21 mouse cellular contexts compared by ENCODE assay signal in genomic region chr4:13632294-13632693, GRCm38 (mm10).
DNase-seq lines count a peak whose midpoint lies in the region; ATAC-seq and TF ChIP-seq lines count a peak whose summit lies in the region.
"Had no signal": no experiment of that assay in that cellular context is flagged by ENCODE, and none has a peak within 500 bp of the region (broad histone marks: within the 10 kb centered on the region; RNA-seq: fewer than 3 reads in every experiment).

No protein-coding gene starts in this region.

- no peaks in the 10 kb centered on the region for H3K9me3 ChIP-seq in kidney, embryonic 15.5 days (replicated peaks)
- H3K9me3 ChIP-seq in stomach, embryonic 14.5 days (ENCODE audit: control insufficient read depth, low read depth, low read length): no peaks in the 10 kb centered on the region
- no peaks in the 10 kb centered on the region for H3K9me3 ChIP-seq in stomach, postnatal 0 days (ENCODE audit: control insufficient read depth, low read length)
- H3K9me3 ChIP-seq in midbrain, embryonic 11.5 days (ENCODE audit: control insufficient read depth, low read length): no peaks in the 10 kb centered on the region
- H3K9me3 ChIP-seq: forebrain, embryonic 13.5 days; G1E; hindbrain, embryonic 12.5 days; limb, embryonic 15.5 days; liver, embryonic 15.5 days; midbrain, embryonic 13.5 days had no signal

- no peak overlapping the region for H3K4me2 ChIP-seq in kidney, embryonic 15.5 days
- H3K4me2 ChIP-seq in stomach, embryonic 14.5 days (replicated peaks; ENCODE audit: low read depth, low read length): no peak overlapping the region
- H3K4me2 ChIP-seq in stomach, postnatal 0 days (replicated peaks; ENCODE audit: low read depth): no peak overlapping the region
- H3K4me2 ChIP-seq in midbrain, embryonic 11.5 days: no peak overlapping the region
- H3K4me2 ChIP-seq: forebrain, embryonic 13.5 days; hindbrain, embryonic 12.5 days; limb, embryonic 15.5 days; liver, embryonic 15.5 days; midbrain, embryonic 13.5 days had no signal

- WGBS in kidney, embryonic 15.5 days: 33% methylated on average over 4 of the region's 4 CpGs
- 27% methylated on average over 4 of the region's 4 CpGs for WGBS in stomach, embryonic 14.5 days
- 39% methylated on average over 4 of the region's 4 CpGs for WGBS in stomach, postnatal 0 days
- WGBS in midbrain, embryonic 11.5 days: 88% methylated on average over 4 of the region's 4 CpGs

- H3K9ac ChIP-seq in kidney, embryonic 15.5 days: no peak overlapping the region
- no peak overlapping the region for H3K9ac ChIP-seq in stomach, embryonic 14.5 days (replicated peaks; ENCODE audit: low read depth, low read length)
- no peak overlapping the region for H3K9ac ChIP-seq in stomach, postnatal 0 days (ENCODE audit: low read length)
- no peak overlapping the region for H3K9ac ChIP-seq in midbrain, embryonic 11.5 days (ENCODE audit: low read length)
- H3K9ac ChIP-seq: forebrain, embryonic 13.5 days; hindbrain, embryonic 12.5 days; limb, embryonic 15.5 days; liver, embryonic 15.5 days; midbrain, embryonic 13.5 days had no signal

- intact Hi-C loops in gastrocnemius, postnatal 36 days (cut with DNase I): no loop called here

- no peak for TF ChIP-seq EP300 in stomach, postnatal 0 days (optimal IDR thresholded peaks at IDR 0.05)

- no peak for DNase-seq in kidney, adult 11 months
- DNase-seq in stomach, postnatal 0 days (ENCODE audit: low spot score): no peak
- DNase-seq in lung, postnatal 36 days: peak; percentile 37
- no peak for DNase-seq in gastrocnemius, postnatal 36 days
- no peak for DNase-seq in midbrain, embryonic 11.5 days (ENCODE audit: low spot score, missing footprints)
- DNase-seq: adrenal gland, postnatal 36 days; B cell, adult 2 months; cerebellum, adult 11 months; cerebellum, postnatal 10 days; left cerebral cortex, postnatal 4 days had no signal

- H3K36me3 ChIP-seq in kidney, embryonic 15.5 days: no peaks in the 10 kb centered on the region
- H3K36me3 ChIP-seq in stomach, embryonic 14.5 days (ENCODE audit: control insufficient read depth, insufficient read depth, low read length): no peaks in the 10 kb centered on the region
- H3K36me3 ChIP-seq in stomach, postnatal 0 days (ENCODE audit: control insufficient read depth, insufficient read depth, low read length): no peaks in the 10 kb centered on the region
- H3K36me3 ChIP-seq in midbrain, embryonic 11.5 days (ENCODE audit: control insufficient read depth, insufficient read depth, low read length): no peaks in the 10 kb centered on the region
- H3K36me3 ChIP-seq: G1E; hindbrain, embryonic 12.5 days; limb, embryonic 15.5 days; liver, embryonic 15.5 days; midbrain, embryonic 13.5 days had no signal

- H3K27me3 ChIP-seq in kidney, embryonic 15.5 days: no peaks in the 10 kb centered on the region
- no peaks in the 10 kb centered on the region for H3K27me3 ChIP-seq in stomach, embryonic 14.5 days (ENCODE audit: control insufficient read depth, insufficient read depth, low read length)
- no peaks in the 10 kb centered on the region for H3K27me3 ChIP-seq in stomach, postnatal 0 days (ENCODE audit: control insufficient read depth, insufficient read depth, low read length)
- H3K27me3 ChIP-seq in midbrain, embryonic 11.5 days (ENCODE audit: control insufficient read depth, insufficient read depth, low read length): no peaks in the 10 kb centered on the region
- H3K27me3 ChIP-seq: CH12.LX; forebrain, embryonic 13.5 days; hindbrain, embryonic 12.5 days; limb, embryonic 15.5 days; liver, embryonic 15.5 days; midbrain, embryonic 13.5 days; Patski had no signal

- no peak for TF ChIP-seq CTCF in stomach, postnatal 0 days (IDR thresholded peaks at IDR 0.05; ENCODE audit: low read depth)

- no peak overlapping the region for H3K27ac ChIP-seq in kidney, embryonic 15.5 days
- H3K27ac ChIP-seq in stomach, embryonic 14.5 days (ENCODE audit: low read length): peak overlapping the region; percentile 74; the same call in 1 of the 2 replicates
- H3K27ac ChIP-seq in stomach, postnatal 0 days (replicated peaks): no peak overlapping the region
- no peak overlapping the region for H3K27ac ChIP-seq in midbrain, embryonic 11.5 days (ENCODE audit: low read depth, low read length)
- H3K27ac ChIP-seq: forebrain, embryonic 13.5 days; hindbrain, embryonic 12.5 days; left cerebral cortex, adult 2 months; limb, embryonic 15.5 days; liver, embryonic 15.5 days; midbrain, embryonic 13.5 days had no signal

- peak; percentile 54; the same call in 1 of the 2 replicates for ATAC-seq in kidney, embryonic 15.5 days (replicated peaks; ENCODE audit: low FRiP score)
- ATAC-seq in stomach, embryonic 14.5 days (ENCODE audit: insufficient number of reproducible peaks, insufficient read depth, low FRiP score, low read depth): peak; percentile 49; the same call in 1 of the 2 replicates
- no peak for ATAC-seq in stomach, postnatal 0 days (ENCODE audit: low FRiP score, low TSS enrichment)
- ATAC-seq in midbrain, embryonic 11.5 days (ENCODE audit: low FRiP score): no peak
- ATAC-seq: forebrain, embryonic 13.5 days; midbrain, embryonic 13.5 days; Patski had no signal

- H3K4me3 ChIP-seq in kidney, embryonic 15.5 days (replicated peaks): no peak overlapping the region
- H3K4me3 ChIP-seq in stomach, embryonic 14.5 days (ENCODE audit: low read depth, low read length): no peak overlapping the region
- H3K4me3 ChIP-seq in stomach, postnatal 0 days (ENCODE audit: low read depth, low read length): no peak overlapping the region
- H3K4me3 ChIP-seq in midbrain, embryonic 11.5 days (ENCODE audit: low read depth, low read length): no peak overlapping the region
- H3K4me3 ChIP-seq: forebrain, embryonic 13.5 days; hindbrain, embryonic 12.5 days; left cerebral cortex, adult 2 months; limb, embryonic 15.5 days; liver, embryonic 15.5 days; midbrain, embryonic 13.5 days had no signal

- H3K4me1 ChIP-seq in kidney, embryonic 15.5 days: no peaks in the 10 kb centered on the region
- H3K4me1 ChIP-seq in stomach, embryonic 14.5 days (ENCODE audit: control insufficient read depth, insufficient read depth, low read length): 0 out of 2 replicates have a peak, but pooled peaks cover 2% of the 10 kb centered on the region
- no peaks in the 10 kb centered on the region for H3K4me1 ChIP-seq in stomach, postnatal 0 days (replicated peaks; ENCODE audit: control insufficient read depth, insufficient read depth)
- no peaks in the 10 kb centered on the region for H3K4me1 ChIP-seq in midbrain, embryonic 11.5 days (ENCODE audit: control insufficient read depth, insufficient read depth, low read length)
- H3K4me1 ChIP-seq: forebrain, embryonic 13.5 days; hindbrain, embryonic 12.5 days; limb, embryonic 15.5 days; liver, embryonic 15.5 days; midbrain, embryonic 13.5 days had no signal

Comparison
In these comparisons a context has a peak if more than half of its experiments do, and no peak if none do; other contexts are left out.
1. ATAC-seq: peak in kidney, embryonic 15.5 days (single experiment) and stomach, embryonic 14.5 days (single experiment); none in stomach, postnatal 0 days (single experiment) and midbrain, embryonic 11.5 days (single experiment).